Mouse (Mus musculus) frontal cortex, postnatal 14 days (tissue): Measurements from ENCODE around the gene Naif1.

Source experiments
- DNase-seq, 2 experiments: peaks; one replicate each; pipeline ENCODE4 v3.0.0; 2022; ENCODE audit warnings: low spot score in 2 of 2

Naif1 gene

DNA sequence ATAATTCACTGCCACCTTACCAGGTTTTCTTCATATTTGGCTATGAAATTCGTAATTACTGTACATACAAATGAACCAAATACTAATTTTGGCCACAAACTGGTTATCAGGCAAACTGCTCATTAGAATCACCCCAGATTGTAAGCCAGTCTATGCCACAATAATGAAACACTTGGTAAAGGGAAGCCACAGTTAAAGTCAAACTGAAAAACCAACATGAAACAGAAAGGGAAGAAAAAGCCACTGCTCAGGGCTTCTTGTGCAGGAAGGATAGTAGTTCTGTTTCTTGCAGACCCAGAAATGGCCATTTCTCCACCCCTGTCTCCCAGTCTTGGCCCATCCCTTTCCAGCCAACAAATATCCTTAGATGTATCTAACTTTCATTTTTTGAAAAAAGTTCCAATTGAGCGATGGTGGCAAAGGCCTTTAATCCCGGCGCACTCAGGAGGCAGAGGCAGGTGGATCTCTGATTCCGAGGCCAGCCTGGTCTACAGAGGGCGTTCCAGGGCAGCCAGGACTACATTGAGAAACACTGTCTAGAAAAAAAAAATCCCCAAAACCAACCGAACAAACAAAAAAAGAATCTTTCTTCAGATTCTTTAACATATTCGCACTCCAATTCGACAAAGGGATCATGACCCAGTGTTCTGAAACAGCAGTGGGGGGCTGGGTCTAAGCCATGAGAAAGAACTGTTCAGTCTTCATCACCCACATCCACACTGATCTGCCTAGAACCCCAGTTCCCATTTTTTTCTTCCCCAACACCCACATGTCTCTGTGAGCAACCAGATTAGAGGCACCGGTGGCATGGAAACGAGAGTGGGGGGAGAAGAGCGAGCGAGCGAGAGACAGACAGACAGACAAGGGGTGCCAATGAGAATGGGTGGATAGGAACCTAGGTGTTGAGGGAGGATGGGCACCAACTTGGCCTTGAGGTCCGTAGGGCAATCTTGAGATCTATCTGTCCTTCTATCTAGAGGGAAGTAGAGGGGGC lies at the start of gene Naif1:
Gene Naif1, plus strand, starts transcription at position 697 of the 994 bp plus-strand sequence.
- DNase-seq: peak in 1 of 2 experiments; percentile 34

DNA sequence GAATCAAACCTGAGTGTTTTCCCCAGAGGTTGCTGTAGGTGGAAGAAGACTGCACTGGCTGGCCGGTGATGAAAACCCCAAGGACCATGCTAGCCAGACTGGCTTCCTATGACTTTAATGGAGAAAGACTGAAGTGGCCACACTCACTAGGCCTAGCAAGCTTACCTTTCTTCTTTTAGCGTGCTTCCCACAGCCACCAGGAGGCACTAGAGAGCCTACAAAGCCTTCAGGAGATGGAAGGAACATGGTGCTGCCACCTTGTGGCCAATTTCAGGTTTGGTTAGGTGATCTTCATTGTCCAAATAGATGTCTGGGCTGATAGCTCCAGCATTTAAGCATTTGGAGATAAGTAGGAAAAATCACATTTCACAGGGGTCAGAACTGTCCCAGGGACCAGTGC lies 45.6 kb upstream of the Naif1 start:
- DNase-seq: peak; percentile 83 to 90

- no peak for DNase-seq
Measured at GRCm38 (mm10) chr2:32407144-32407824, 43.0 kb upstream of the Naif1 start.

DNA sequence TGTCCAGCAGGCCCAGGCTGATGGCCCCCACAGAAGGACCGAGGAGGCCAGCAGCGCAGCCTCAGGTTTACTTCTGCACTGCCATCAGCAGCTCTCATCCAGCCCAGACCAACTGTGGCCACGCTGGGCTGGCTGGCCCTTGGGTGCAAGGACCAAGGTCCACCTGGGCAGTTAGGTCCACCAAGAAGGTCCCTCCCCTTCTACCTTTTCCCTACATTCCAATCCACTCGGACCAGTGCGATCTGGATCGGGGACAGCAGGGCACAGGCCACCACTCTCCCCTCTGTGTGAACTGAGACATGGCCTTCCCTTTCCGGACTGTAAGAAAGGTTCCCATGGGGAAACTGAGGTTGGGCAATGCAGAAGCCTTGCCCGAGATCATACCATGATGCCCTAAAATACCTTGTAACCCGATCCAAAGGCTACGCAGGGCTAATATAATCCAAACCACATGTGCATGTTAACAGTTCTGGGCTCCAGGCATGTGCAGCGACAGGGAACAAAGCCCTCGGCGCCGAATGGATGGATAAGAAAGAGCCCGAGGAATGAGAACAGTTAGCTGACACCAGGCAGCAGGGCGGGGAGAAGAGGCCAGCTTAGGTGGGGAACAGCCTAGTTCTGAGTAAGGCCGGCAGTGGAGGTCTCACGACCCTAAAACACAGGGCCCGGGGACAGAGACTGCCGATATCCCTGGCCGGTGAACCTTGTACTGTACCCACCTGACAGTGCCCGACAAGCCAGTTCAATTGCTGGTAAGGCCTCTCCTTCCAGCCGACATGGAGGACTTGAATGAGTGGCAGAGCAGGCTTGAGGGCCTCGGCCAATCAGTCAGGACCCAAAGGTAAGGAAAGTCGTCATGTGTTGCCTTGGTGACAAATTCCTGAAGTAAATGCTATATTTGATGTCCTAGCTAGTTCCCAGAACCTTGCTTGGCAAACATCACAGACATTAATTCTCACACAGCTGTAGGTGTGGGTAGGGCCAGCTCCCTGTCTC lies 41.5 kb upstream of the Naif1 start:
- DNase-seq: no peak

DNA sequence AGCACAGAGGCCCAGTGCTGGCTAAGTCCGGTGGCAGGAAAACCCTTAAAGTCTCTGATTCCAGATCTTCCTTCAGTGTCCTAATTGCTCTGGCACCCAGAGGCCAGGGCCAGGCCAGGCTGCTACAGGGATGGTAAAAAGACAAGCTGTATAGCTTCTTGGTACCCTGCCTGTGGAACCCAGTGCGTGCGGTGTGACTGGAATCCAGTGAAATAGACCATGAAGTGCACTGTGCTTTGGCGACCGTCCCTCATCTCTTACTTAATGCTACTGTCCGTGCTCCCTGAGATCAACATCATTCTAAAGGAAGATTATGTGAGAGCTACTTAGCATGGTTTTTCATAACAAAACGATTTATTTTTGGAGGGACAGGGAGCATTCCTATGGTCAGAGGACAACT lies 38.9 kb upstream of the Naif1 start:
- DNase-seq: no peak

- DNase-seq: no peak
Measured at GRCm38 (mm10) chr2:32412742-32413531, 37.3 kb upstream of the Naif1 start.

- no peak for DNase-seq
Measured at GRCm38 (mm10) chr2:32413936-32414335, 36.3 kb upstream of the Naif1 start.

- no peak for DNase-seq
Measured at GRCm38 (mm10) chr2:32415801-32416200, 34.5 kb upstream of the Naif1 start.

GRCm38 (mm10) chr2:32416556-32416955 lies 33.7 kb upstream of the Naif1 start:
- no peak for DNase-seq

DNA sequence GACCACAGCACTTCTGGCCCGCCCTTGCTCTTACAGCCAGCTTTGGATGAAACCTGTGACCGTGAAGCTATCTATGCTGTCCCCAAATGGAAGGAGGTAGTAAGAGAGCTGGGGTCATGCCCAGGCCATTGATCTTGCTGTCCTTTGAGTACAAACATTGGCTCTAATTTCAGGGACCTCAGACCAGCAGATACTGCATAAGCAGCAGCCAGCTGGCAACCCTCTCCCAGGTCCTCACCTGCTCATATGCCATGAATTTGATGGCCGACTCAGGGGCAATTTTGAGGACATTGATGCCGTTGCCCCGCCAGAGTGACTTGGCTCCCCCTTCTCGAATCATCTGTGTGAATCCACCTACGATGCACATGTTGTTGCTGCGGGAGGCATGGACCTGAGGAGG lies 32.8 kb upstream of the Naif1 start:
- DNase-seq: no peak

- DNase-seq: no peak
Measured at GRCm38 (mm10) chr2:32418430-32419151, 31.7 kb upstream of the Naif1 start.

DNA sequence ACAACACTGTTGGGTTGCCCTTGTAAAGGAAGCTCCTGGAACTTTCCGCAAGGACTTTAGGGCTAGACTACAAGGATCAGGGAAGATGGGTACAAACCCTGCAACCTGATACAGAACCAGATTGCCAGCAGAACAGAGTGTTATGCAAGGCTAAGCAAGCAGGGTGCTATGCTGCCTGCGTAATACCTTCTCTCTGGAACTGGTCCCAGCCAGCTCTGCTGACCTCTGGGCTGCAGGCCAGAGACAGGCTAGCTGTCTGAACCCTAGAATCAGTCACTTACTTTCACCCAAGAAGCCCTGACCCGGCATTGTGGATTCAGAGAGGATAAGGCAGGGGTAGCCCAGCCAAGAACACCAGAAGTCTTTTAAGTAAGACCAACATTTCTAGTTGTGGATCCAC lies 30.9 kb upstream of the Naif1 start:
- DNase-seq: no peak

DNA sequence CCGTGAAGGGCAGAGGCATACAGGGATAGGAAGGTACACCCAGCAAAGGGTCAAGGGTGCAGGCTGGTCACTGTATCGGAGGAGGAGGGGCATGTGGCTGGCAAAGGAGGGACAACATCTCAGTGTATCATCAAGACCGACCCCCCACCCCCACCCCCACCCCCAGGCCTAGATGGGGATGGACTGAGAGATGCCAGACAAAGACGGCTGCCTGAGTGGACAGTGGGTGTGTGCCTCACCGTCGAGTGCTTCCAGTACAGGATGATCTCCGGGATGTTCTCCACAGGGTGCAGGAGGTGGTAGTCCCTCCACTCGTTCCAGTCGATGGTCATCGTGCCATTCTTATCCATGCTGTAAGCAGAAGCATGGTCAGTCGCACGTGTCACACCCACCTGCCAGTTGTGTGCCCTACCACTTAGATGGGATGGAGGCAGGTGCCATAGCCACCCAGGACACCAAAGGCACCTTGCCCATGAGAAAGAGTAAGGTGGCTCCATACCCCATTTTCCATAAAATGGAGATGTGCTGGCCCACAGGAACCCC lies 30.1 kb upstream of the Naif1 start:
- no peak for DNase-seq

DNA sequence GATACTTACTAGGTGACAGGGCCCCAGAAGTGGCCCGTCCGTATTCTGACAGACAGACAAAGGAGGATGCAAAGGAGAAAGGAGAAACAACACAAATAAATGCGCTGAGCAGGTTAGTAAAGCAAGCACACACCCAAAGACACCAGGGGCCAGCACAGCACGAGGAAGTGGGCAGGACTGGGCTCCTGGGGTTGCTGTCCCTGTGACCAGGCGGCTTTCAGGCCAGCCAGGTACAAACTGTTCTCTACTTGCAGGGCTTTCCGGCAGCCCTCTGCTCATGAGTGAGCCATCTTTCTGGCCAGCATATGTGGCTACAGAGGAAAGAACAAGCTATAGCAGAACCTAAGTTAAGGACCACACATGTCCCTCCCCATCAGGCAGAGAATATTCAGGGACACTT lies 29.6 kb upstream of the Naif1 start:
- no peak for DNase-seq

DNA sequence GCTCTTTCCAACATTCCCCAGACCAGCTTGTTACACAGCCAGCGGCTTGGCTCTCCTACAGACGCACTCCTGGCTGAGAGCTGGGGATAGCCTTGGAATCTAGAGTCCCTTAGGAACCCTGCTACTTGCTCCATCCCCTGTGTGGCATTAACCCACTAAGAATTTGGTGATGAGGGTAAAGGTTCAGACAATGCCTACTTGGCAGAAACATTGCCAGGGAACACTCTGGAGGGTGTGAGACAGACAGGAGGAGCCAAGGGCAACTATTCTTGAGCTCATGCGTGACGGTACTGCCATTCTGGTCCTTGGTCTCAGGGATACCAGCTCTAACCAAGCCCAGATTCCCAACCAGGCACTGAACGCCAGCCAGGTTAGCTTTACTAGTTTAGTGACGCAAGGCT lies 28.4 kb upstream of the Naif1 start:
- DNase-seq: no peak

DNA sequence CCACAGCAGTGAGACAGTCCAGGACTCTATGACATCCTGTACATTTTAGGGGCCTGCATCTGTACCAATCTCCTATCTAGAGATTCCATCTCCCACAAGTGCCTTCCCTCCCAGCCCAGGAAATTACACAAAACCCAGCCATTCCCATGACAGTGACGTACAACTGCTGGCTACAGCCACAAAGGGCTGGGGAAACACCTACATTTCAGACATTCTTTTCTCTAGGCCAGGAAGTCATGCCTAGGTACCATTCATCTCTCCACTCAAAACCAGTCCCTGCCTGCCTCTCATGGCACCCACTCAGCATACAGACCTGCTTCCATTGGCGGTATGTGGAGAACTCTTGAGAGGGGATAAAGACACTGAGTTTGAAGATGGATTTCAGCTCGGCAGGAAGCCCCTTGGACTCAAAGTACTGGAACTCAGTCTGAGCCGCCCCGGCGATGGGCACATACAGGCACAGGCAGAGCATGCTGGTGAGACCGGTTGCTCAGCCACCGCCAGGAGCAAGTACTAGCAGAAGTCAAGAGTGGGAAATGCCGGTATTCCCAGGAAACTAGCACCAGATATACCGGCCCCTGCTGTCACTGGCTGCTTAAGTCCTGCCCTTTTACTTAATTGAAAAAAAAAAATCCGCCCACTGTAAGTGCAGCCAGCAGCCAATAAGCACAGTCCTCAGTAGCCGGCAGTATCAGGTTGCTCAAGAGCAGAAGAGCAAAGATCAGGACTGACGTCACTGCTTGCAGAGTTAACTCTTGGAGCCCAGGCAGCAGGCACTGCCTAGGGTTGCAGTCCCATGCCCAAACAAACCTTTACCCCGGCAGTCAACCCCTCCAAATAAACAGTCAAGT lies 26.6 kb upstream of the Naif1 start:
- no peak for DNase-seq

DNA sequence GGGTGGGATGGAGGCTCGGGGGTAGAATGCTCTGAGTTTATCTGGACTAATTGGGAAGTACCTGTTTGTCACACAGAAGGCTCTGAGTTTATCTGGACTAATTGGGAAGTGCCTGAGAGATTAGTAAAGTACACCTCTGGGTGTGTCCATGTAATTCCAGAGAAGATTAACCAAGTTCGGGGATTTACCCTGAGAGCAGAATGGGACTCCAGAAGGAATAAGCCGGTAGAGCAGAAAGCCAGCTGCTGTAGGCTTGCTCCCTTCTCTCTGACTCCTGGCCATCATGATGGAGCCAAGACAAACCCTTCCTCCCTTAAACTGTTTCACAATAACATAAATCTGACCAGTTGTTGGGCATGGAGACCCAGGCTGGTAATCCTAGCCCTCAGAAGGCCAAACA lies 25.5 kb upstream of the Naif1 start:
- no peak for DNase-seq

DNA sequence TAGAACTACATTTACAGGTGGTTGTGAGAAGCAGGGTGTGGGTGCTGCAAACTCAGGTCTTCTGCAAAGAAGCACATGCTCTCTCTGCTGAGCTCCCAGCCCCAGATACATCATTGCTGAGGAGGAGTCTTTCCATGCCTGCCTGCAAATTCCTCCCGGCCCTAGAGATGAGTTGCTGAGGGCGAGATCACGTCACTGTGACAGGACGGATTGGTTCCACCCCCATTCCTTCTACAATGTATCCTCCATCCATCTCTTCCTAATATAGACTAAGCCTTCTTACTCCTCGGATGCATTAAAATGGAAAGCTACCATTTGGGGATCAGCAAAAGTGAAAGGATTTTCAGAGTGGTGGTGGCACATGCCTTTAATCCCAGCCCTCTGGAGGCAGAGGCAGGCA lies 24.7 kb upstream of the Naif1 start:
- DNase-seq: peak in 1 of 2 experiments; percentile 43

GRCm38 (mm10) chr2:32426141-32426540 lies 24.1 kb upstream of the Naif1 start:
- DNase-seq: no peak
